Mouse (Mus musculus) lung, postnatal 14 days (tissue): Measurements from ENCODE around the gene Gm9112.
"Not testable (repeated sequence)": the region's sequence is repeated elsewhere in the genome, so short reads cannot be mapped to it uniquely, and the experiment has no call there.

Experiments used
- DNase-seq: peaks from one replicate; pipeline ENCODE4 v3.0.0; 2021

Gm9112 gene

DNA sequence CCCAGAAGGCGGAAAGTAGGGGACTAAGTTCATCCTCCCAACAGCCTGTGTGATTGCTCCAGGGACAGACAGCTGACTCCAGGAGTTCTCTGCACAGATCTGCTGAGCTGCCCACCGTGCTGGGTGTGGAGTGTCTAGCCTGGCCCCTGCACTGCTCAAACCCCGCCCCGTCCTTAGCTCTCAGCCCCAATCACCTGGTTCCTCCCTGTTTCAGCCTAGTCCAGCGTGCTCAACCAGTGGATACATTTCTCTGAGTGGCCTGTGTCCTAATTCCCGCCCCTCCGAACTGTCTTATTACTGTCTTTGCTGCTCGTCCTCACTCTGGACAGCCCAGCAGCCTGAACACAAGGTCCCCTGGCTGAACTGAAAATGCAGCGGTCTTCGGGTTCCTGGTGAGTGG is at the start of gene Gm9112, which contains the start of gene Dmrtc1b:
TSS of gene Gm9112 (minus strand) at position 101 of the 400 bp plus-strand sequence.
TSS of gene Dmrtc1b (plus strand) at position 331 of the 400 bp plus-strand sequence.
- not testable (repeated sequence) for DNase-seq

DNA sequence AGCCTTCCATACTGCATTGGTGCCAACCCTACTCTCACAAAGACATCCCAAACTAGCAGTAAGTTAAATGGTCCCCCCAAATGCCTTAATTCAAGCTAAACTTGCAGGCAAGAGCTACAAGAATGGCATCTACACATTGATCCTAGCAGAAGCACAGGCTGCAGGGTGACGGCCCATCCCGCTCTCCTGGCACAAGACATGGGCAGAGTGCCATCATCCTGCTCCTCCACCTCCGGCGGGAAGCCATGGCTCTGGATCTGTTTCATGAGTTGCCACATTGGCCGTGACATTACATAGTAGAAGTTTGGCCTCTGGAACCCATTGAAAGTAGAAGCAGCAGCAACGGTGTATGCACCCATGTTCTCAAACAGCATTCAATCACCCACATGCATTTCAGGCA is 16.8 kb upstream of the Gm9112 start:
- DNase-seq = not testable (repeated sequence)

DNA sequence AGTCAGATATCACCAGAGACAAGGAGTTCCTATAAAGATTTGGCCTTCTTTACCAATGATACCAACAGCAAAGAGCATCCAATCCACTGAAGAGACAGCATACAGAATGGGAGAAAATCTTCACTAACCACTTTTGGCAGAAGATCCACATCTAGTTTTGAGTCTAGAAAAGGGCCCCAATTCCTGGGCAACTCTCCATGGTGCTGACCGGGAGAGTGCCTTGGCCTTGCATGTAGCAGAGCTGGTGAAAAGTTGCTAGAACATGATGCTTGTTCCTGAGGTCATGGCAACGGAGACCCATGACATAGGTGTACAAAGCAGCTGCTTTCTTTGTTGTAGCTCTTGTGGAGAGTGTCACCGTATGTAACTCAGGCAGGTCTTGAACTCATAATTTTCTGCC is 6.8 kb downstream of the Gm9112 start:
- DNase-seq = peak; percentile 1

DNA sequence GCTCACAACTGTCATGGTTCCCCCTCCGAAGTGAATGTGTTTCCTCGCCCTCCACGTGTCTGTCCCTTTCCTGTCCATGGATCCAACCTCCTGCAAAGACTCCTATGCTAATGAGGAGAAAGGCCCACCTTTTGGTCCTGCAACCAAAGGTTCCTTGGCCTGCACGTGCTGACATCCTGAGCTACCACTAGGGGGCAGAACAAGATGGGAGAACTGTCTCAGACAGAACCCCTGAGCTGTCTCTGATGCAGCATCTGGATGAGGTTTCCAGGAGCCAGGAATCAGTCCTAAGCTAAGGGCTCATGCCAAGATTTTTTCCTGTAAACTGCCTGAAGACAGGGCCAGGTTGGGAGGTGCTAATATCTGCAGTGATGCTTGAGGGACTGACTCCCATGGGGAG is 18.2 kb downstream of the Gm9112 start:
- DNase-seq = peak; percentile 11

DNA sequence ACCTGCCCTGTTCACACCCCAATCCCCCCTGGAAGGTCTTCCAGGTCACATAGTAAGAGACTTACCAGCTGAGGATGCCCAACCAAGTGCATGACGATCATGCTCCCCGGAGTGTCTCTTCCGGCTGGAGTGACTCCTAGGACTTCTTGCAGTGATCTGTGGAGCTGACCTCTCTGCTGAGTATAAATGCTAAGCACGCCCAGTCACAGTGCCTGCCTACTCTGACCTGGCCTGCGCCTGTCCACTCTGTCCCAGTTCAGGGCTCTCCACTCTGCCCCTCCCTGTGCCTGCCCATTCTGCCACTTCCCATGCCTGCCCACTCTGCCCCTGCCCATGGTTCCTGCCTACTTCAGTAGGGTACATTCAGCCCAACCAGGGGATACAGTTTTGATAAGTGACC is 20.6 kb downstream of the Gm9112 start, which contains the start of gene Gm3880:
TSS of gene Gm3880 (minus strand) at position 101 of the 400 bp plus-strand sequence.
- DNase-seq = not testable (repeated sequence)

DNA sequence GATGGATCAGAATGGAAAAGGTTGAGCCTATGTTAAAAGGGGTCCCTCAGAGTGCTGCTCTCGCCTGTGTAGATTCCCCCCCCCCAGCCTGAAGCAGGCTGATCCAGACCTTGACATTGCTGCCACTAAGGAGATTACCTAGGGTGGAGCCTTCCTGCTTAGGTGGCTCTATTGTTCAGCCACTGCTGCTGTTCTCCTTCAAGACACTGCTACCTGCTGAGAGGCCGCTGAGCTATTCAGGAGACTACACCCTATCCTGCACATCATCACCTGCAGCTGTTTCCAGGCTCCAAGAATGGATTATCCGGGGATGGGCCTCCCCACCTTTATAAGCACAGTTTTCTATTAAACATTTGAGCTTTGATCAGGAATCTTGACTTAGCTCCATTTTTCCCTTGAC is 22.7 kb downstream of the Gm9112 start:
- DNase-seq = not testable (repeated sequence)

DNA sequence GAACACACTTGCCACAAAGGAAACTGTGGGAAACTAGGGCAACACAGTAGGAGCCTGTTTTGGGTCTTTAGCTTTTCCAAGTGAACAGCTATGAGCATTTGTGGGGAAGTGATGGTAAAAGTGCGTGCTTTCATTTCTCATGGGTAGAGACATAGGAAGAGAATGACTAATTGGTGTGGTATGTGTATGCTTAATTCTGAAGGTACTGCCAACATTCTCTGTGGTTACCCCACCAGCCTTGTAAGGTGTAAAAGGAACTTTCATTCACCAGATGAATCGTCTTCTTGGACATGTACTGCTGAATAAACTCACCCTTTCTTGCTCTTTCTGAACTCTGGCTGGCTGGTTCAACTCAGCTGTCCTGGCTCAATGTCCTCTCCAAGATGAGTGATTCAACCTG is 40.8 kb downstream of the Gm9112 start:
- DNase-seq = no peak

DNA sequence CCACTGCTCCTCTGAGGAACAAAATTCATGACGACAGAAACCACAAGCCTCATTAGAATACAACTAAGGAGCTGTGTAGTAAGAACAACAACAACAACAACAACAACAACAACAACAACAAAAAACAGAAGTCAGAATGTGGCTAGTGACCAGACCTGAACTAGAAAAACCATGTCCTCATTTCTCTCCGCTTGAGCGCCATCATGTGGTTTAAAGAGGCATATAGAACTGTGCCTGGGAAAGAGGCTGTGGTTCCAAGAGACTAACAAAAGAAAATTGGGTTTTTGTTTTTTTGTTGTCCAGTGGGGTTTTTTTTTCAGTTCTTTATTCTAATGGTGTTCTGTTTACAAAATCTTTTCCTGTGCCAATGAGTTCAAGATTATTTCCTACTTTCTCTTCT is 46.7 kb downstream of the Gm9112 start:
- peak; percentile 34 for DNase-seq
